Mouse (Mus musculus): ENCODE results near the gene Aif1.

DNA sequence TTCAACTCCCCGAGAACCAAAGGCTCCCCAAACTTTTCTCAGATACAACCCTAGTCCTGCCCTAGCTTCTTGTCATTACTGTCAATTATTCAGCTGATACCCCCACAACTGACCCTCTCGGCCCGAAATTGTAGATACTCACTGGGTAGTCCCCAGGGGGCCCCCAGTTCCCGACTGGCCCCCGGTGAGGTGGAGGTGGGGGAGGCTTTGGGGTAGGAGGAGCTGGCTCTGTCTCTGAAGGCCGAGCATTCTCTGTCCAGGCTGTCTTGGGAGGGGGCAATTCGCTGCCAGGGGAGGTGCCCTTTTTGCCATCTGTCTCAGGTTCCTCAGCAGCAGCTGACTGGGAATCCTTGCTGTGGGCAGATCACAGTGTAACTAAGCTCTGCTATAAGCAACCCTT lies 16.2 kb downstream of the Aif1 start:
- TF ChIP-seq FLI1 (IDR thresholded peaks at IDR 0.05; ENCODE audit: low read length) (no peak), GATA1 (IDR thresholded peaks at IDR 0.05; ENCODE audit: borderline replicate concordance, low read length) (no peak)

Measured in megakaryocyte, embryonic 14.5 days (primary cell).